Mouse (Mus musculus): ENCODE measurements at regions not wholly inside any gene's neighbourhood (a gene's known extent, or its start where the extent isn't known, plus 50 kb on each side); places are given as distances from the start of the nearest gene placed in this dataset.

DNA sequence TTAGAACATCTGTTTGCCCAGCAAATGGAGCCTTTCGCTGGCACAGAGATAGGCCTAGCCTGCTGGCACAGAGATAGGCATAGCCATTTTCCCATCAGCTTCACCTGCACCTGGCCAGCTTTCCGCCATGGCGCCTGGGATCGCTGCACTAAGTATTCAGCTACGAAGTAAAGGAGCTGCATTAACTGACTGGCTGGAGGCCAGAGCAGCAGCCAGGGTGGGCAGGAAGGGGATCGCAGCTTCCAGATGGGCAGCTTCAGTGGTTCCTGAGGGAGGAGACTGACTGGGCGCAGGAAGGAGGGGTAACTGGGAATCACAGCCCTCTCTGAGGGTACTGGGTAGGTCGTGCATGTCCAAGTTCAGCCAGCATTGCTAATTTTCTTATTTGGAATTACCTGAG, 376.2 kb downstream of the Rps24 start:
- TF ChIP-seq CTCF (IDR thresholded peaks at IDR 0.05; ENCODE audit: low read depth) (no peak), EP300 (IDR thresholded peaks at IDR 0.05; ENCODE audit: low read depth) (no peak)
